In genomic region chr5:29770935-29771334, GRCm38 (mm10) we compare ENCODE assay signal across 13 mouse cellular contexts. TPM values are rescaled to one million over a fixed set of nuclear protein-coding genes. Genes with fewer than 3 reads are reported as not detected.
DNase-seq lines count a peak whose midpoint lies in the region; ATAC-seq and TF ChIP-seq lines count a peak whose summit lies in the region.
"Had no signal": no experiment of that assay in that cellular context is flagged by ENCODE, and none has a peak within 500 bp of the region (broad histone marks: within the 10 kb centered on the region; RNA-seq: fewer than 3 reads in every experiment).

No protein-coding gene starts in this region.

- CTCF ChIA-PET in Patski (lab: Charles Lee): interaction anchor here (1.0 kb wide), 1 partner anchor 19 kb away, joined by 3 read pairs; no protein-coding TSS in a partner anchor

- WGBS in liver, embryonic 12.5 days (ENCODE audit: insufficient replicate concordance): 79% methylated on average over 1 of the region's 1 CpGs
- WGBS in liver, embryonic 11.5 days: 75% methylated on average over 1 of the region's 1 CpGs

- POLR2A ChIA-PET in Patski (lab: Charles Lee): no interaction called here

- in situ Hi-C loops in Patski (cut with MboI; ENCODE audit: low pct_unique_long_range_greater_than_20kb): no loop called here

- no peaks in the 10 kb centered on the region for H3K4me1 ChIP-seq in liver, embryonic 12.5 days
- H3K4me1 ChIP-seq in liver, embryonic 11.5 days (replicated peaks; ENCODE audit: control insufficient read depth, insufficient read depth, low read length): no peaks in the 10 kb centered on the region

- DNase-seq in cerebellum, postnatal 14 days: peak; percentile 45 to 65
- no peak for DNase-seq in cerebellum, postnatal 36 days
- DNase-seq in liver (peak; percentile 20), Patski (ENCODE audit: low read depth, low spot score) (no peak)
- no peak for DNase-seq in liver, embryonic 11.5 days (ENCODE audit: low spot score)
- DNase-seq in adrenal gland, postnatal 4 days (ENCODE audit: low spot score in 2 of 2): no peak

- H3K9me3 ChIP-seq in liver, embryonic 12.5 days (replicated peaks): no peaks in the 10 kb centered on the region
- H3K9me3 ChIP-seq in liver, embryonic 11.5 days (ENCODE audit: control insufficient read depth, low read length): no peaks in the 10 kb centered on the region

- H3K4me2 ChIP-seq in liver, embryonic 12.5 days: no peak overlapping the region
- no peak overlapping the region for H3K4me2 ChIP-seq in liver, embryonic 11.5 days
- H3K4me2 ChIP-seq: midbrain, embryonic 11.5 days had no signal

- H3K4me3 ChIP-seq in liver, embryonic 12.5 days: no peak overlapping the region
- H3K4me3 ChIP-seq in liver, embryonic 11.5 days (ENCODE audit: low read depth, low read length): no peak overlapping the region

- no peak overlapping the region for H3K27ac ChIP-seq in liver, embryonic 12.5 days
- no peak overlapping the region for H3K27ac ChIP-seq in liver, embryonic 11.5 days (ENCODE audit: low read depth, low read length)

- H3K9ac ChIP-seq in liver, embryonic 12.5 days: no peak overlapping the region
- no peak overlapping the region for H3K9ac ChIP-seq in liver, embryonic 11.5 days (ENCODE audit: low read depth, low read length)

- H3K36me3 ChIP-seq in liver, embryonic 12.5 days: peaks cover 76% of the 10 kb centered on the region
- 0 out of 2 replicates have a peak, but pooled peaks cover 2% of the 10 kb centered on the region for H3K36me3 ChIP-seq in liver, embryonic 11.5 days (ENCODE audit: control insufficient read depth, insufficient read depth, low read length)

- no peak for ATAC-seq in liver, embryonic 12.5 days
- ATAC-seq in Patski: no peak
- 0 out of 2 replicates have a peak, but pooled peaks have one; percentile 43 for ATAC-seq in liver, embryonic 11.5 days (replicated peaks; ENCODE audit: low FRiP score)
- ATAC-seq in megakaryocyte, adult 5-6 weeks (ENCODE audit: poor library complexity, severe bottlenecking): no peak

- H3K27me3 ChIP-seq in liver, embryonic 12.5 days (replicated peaks): no peaks in the 10 kb centered on the region
- H3K27me3 ChIP-seq in Patski: no peaks in the 10 kb centered on the region
- no peaks in the 10 kb centered on the region for H3K27me3 ChIP-seq in liver, embryonic 11.5 days (replicated peaks; ENCODE audit: control insufficient read depth, insufficient read depth, low read length)

- peak; percentile 57 for TF ChIP-seq CTCF in Patski (IDR thresholded peaks at IDR 0.05)

RNA-seq across cellular contexts. Expression of gene Gm5129, which starts 35.2 kb away (rescaled TPM):
- polyA plus RNA-seq in liver, embryonic 12.5 days (2016; fragmentation: Nextera tagmentation; extraction: Ambion mirVana): not detected in 2 replicates
- polyA plus RNA-seq in Patski (2021): not detected
- polyA plus RNA-seq in liver, embryonic 11.5 days (2014; fragmentation: Nextera tagmentation; extraction: Ambion mirVana): not detected in 2 replicates
- total RNA-seq in megakaryocyte, adult 5-6 weeks (2015): 6.0 and 6.2 TPM in 2 replicates
- total RNA-seq in megakaryocyte, adult 5-6 weeks (2017): 4.4 TPM in 1 of 2 replicates, not detected in the other
- total RNA-seq in adrenal gland, postnatal 4 days (2021): 1 to 10 TPM in 1 of 2 experiments, not detected in 1; 1.3 TPM
- total RNA-seq: left cerebral cortex, adult 8-10 months had no signal
- polyA plus RNA-seq: heart, embryonic 14.5 days; kidney, embryonic 14.5 days; midbrain, embryonic 11.5 days; stomach, embryonic 14.5 days had no signal

RNA-seq across cellular contexts. Expression of gene Dnajb6, which starts 35.4 kb away (rescaled TPM):
- 104 and 112 TPM in 2 replicates for polyA plus RNA-seq in liver, embryonic 12.5 days (2016; fragmentation: Nextera tagmentation; extraction: Ambion mirVana)
- polyA plus RNA-seq in Patski (2021): 136 TPM
- 141 and 151 TPM in 2 replicates for polyA plus RNA-seq in liver, embryonic 11.5 days (2014; fragmentation: Nextera tagmentation; extraction: Ambion mirVana)
- total RNA-seq in megakaryocyte, adult 5-6 weeks (2015): 141 and 161 TPM in 2 replicates
- total RNA-seq in megakaryocyte, adult 5-6 weeks (2017): 157 and 169 TPM in 2 replicates
- total RNA-seq in adrenal gland, postnatal 4 days (2021): 100 to 1,000 TPM; 125 to 146 TPM

Comparison
In these comparisons a context has a peak if more than half of its experiments do, and no peak if none do; other contexts are left out.
1. DNase-seq: peak in cerebellum, postnatal 14 days (2 of 2) and liver (single experiment); none in cerebellum, postnatal 36 days (0 of 2), Patski (single experiment), liver, embryonic 11.5 days (single experiment) and adrenal gland, postnatal 4 days (0 of 2).